Mouse (Mus musculus) NIH3T3 (cell line): ENCODE results near the gene Gm15294.

ENCODE experiments used
- DNase-seq: peaks from one replicate; pipeline ENCODE4 v3.0.0-alpha.2; 2012; ENCODE audit warnings: low read depth

Gene Gm15294

DNA sequence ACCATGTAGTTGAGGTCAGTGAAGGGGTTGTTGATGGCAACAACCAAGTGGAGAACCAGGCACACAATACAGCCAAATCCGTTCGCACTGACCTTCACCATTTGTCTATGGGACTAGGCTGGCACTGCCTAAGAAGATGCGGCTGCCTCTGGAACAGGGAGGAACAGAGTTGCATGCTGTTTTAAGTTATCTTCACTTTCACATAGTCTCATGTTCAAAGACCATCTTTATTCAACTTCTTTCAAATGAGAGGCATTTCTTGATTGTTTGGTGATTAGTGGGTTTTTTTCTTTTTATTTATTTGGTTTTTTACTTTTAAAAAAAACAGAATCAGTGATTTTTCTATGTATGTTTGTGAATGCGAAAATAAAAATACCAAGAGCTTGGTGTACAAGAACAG, at the start of gene Gm15294:
TSS of gene Gm15294 (minus strand) at position 101 of the 400 bp plus-strand sequence.
- DNase-seq = no peak

GRCm38 (mm10) chrX:141884336-141885048, 9.5 kb upstream of the Gm15294 start:
- no peak for DNase-seq

DNA sequence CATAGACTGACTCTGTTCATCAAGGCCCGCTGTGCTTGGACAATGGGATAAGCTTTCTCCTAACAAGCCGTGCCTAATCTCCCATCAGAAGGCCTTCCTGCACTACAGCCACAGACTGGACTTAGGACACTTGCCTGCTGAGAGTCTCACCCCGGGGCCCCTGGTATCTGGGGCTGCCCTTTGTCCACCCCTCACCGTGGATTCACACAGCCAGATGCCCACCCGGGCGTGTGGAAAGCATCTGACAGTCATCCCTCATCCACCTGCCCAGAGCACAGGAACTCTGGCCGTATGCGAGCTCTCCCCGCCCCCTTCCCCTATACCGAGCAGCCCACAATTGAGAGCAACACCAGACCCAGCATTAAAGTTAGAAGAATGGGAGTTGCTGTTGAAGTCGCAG, 1.0 kb downstream of the Gm15294 start:
- no peak for DNase-seq

DNA sequence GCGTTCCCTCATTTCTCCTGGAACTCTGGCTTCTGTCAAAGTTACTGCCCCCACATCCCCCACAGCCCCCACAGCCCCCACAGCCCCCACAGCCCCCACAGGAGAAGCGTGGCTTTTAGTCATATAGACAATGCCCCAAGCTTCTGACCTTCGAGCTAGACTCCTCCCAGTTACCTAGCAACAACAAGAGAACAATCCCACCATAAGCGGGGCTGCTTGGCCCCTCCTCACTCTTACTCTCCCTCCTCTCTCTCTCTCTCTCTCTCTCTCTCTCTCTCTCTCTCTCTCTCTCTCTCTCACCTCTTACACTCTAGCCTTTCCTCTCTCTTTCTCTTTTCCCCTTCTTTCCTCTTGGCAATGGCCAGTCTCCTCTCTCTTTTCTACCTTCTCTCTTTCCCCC, 1.4 kb downstream of the Gm15294 start:
- no peak for DNase-seq

GRCm38 (mm10) chrX:141855684-141856396, 19.2 kb downstream of the Gm15294 start:
- DNase-seq = no peak
